Mouse (Mus musculus): ENCODE results near the gene Lipe. TPM values are rescaled to one million over a fixed set of nuclear protein-coding genes. Genes with fewer than 3 reads are reported as not detected.
"Not testable (repeated sequence)": the region's sequence is repeated elsewhere in the genome, so short reads cannot be mapped to it uniquely, and the experiment has no call there.

Gene Lipe
- polyA plus RNA-seq, 1 experiment from 2014 or later = 7.4 TPM

- H3K4me1 ChIP-seq = peaks cover 6% of the 10 kb centered on the region
- H3K27ac ChIP-seq = no peak overlapping the region
- no peaks in the 10 kb centered on the region for H3K9me3 ChIP-seq
- no peak overlapping the region for H3K4me3 ChIP-seq
- H3K27me3 ChIP-seq (ENCODE audit: poor library complexity, severe bottlenecking) = no peaks in the 10 kb centered on the region
- 46% methylated on average over 4 of the region's 4 CpGs for WGBS
- no peak for DNase-seq (ENCODE audit: extremely low spot score, low spot score)
- no peaks in the 10 kb centered on the region for H3K36me3 ChIP-seq (replicated peaks)
These were observed 10.7 kb upstream of the Lipe start for GRCm38 (mm10) chr7:25409114-25409760.

- 90% methylated on average over 7 of the region's 7 CpGs for WGBS
These were observed 8.0 kb upstream of the Lipe start for GRCm38 (mm10) chr7:25406468-25406867.

GRCm38 (mm10) chr7:25402671-25403101 is 4.2 kb upstream of the Lipe start:
- Histone ChIP-seq H3K36me3 (replicated peaks) (no peaks in the 10 kb centered on the region), H3K27me3 (ENCODE audit: poor library complexity, severe bottlenecking) (peaks cover 4% of the 10 kb centered on the region; the same call in 1 of the 2 replicates), H3K4me1 (peaks cover 13% of the 10 kb centered on the region), H3K9me3 (no peaks in the 10 kb centered on the region), H3K27ac (peak overlapping the region; percentile 51; the same call in 1 of the 2 replicates), H3K4me3 (no peak overlapping the region)
- peak; percentile 55 for DNase-seq (ENCODE audit: extremely low spot score, low spot score)
- WGBS = 5% methylated on average over 2 of the region's 2 CpGs

More at GRCm38 (mm10) chr7:25406468-25406867, 8.0 kb upstream of the Lipe start:
- no peak overlapping the region for H3K4me3 ChIP-seq
- no peaks in the 10 kb centered on the region for H3K27me3 ChIP-seq (ENCODE audit: poor library complexity, severe bottlenecking)
- H3K36me3 ChIP-seq (replicated peaks) = no peaks in the 10 kb centered on the region
- DNase-seq (ENCODE audit: extremely low spot score, low spot score) = no peak
- H3K27ac ChIP-seq = no peak overlapping the region
- H3K4me1 ChIP-seq = peaks cover 13% of the 10 kb centered on the region
- H3K9me3 ChIP-seq = no peaks in the 10 kb centered on the region

- Histone ChIP-seq H3K4me1 (peaks cover 13% of the 10 kb centered on the region), H3K9me3 (no peaks in the 10 kb centered on the region), H3K27ac (peak overlapping the region; percentile 51), H3K36me3 (replicated peaks) (no peaks in the 10 kb centered on the region), H3K27me3 (ENCODE audit: poor library complexity, severe bottlenecking) (peaks cover 5% of the 10 kb centered on the region; the same call in 1 of the 2 replicates), H3K4me3 (no peak overlapping the region)
- DNase-seq (ENCODE audit: extremely low spot score, low spot score) = no peak
- WGBS = 18% methylated on average over 5 of the region's 5 CpGs
These were observed 3.5 kb upstream of the Lipe start for GRCm38 (mm10) chr7:25401986-25402385.

GRCm38 (mm10) chr7:25401551-25401950 is 3.0 kb upstream of the Lipe start:
- Histone ChIP-seq H3K27ac (no peak overlapping the region), H3K4me1 (peaks cover 16% of the 10 kb centered on the region), H3K36me3 (replicated peaks) (no peaks in the 10 kb centered on the region), H3K4me3 (no peak overlapping the region), H3K9me3 (no peaks in the 10 kb centered on the region; the same call in 1 of the 2 replicates), H3K27me3 (ENCODE audit: poor library complexity, severe bottlenecking) (peaks cover 10% of the 10 kb centered on the region; the same call in 1 of the 2 replicates)
- 56% methylated on average over 2 of the region's 2 CpGs for WGBS
- no peak for DNase-seq (ENCODE audit: extremely low spot score, low spot score)

- H3K36me3 ChIP-seq (replicated peaks); DNase-seq (ENCODE audit: extremely low spot score, low spot score); H3K27ac ChIP-seq; H3K4me3 ChIP-seq; H3K9me3 ChIP-seq: not testable (repeated sequence)
- Histone ChIP-seq H3K27me3 (ENCODE audit: poor library complexity, severe bottlenecking) (peaks cover 21% of the 10 kb centered on the region), H3K4me1 (peaks cover 35% of the 10 kb centered on the region)
These were observed 518 bp upstream of the Lipe start for GRCm38 (mm10) chr7:25399028-25399427.

- H3K4me3 ChIP-seq = peak overlapping the region; percentile 76
- H3K27ac ChIP-seq = peak overlapping the region; percentile 83
- 91% methylated on average over 14 of the region's 14 CpGs for WGBS
These were observed 1.9 kb downstream of the Lipe start for GRCm38 (mm10) chr7:25396621-25397020.

GRCm38 (mm10) chr7:25395558-25396521 is 2.7 kb downstream of the Lipe start:
- 7% methylated on average over 51 of the region's 52 CpGs for WGBS
- DNase-seq (ENCODE audit: extremely low spot score, low spot score) = peak; percentile 92
- peak overlapping the region; percentile 76 for H3K4me3 ChIP-seq
- H3K4me1 ChIP-seq = peaks cover 36% of the 10 kb centered on the region
- H3K27me3 ChIP-seq (ENCODE audit: poor library complexity, severe bottlenecking) = peaks cover 36% of the 10 kb centered on the region
- H3K36me3 ChIP-seq (replicated peaks) = no peaks in the 10 kb centered on the region
- H3K9me3 ChIP-seq = no peaks in the 10 kb centered on the region; the same call in 1 of the 2 replicates
- peak overlapping the region; percentile 83 for H3K27ac ChIP-seq

More at GRCm38 (mm10) chr7:25396621-25397020, 1.9 kb downstream of the Lipe start:
- DNase-seq (ENCODE audit: extremely low spot score, low spot score) = no peak
- Histone ChIP-seq H3K9me3 (no peaks in the 10 kb centered on the region; the same call in 1 of the 2 replicates), H3K4me1 (peaks cover 29% of the 10 kb centered on the region), H3K36me3 (replicated peaks) (no peaks in the 10 kb centered on the region), H3K27me3 (ENCODE audit: poor library complexity, severe bottlenecking) (peaks cover 36% of the 10 kb centered on the region)

- 2% methylated on average over 22 of the region's 22 CpGs for WGBS
- Histone ChIP-seq H3K9me3 (no peaks in the 10 kb centered on the region; the same call in 1 of the 2 replicates), H3K27ac (peak overlapping the region; percentile 83), H3K36me3 (replicated peaks) (no peaks in the 10 kb centered on the region), H3K4me1 (peaks cover 42% of the 10 kb centered on the region), H3K27me3 (ENCODE audit: poor library complexity, severe bottlenecking) (peaks cover 36% of the 10 kb centered on the region), H3K4me3 (peak overlapping the region; percentile 76)
- no peak for DNase-seq (ENCODE audit: extremely low spot score, low spot score)
These were observed 3.3 kb downstream of the Lipe start for GRCm38 (mm10) chr7:25395186-25395557.

- peak overlapping the region; percentile 83 for H3K27ac ChIP-seq
- peak overlapping the region; percentile 76 for H3K4me3 ChIP-seq
- no peaks in the 10 kb centered on the region; the same call in 1 of the 2 replicates for H3K9me3 ChIP-seq
- no peaks in the 10 kb centered on the region for H3K36me3 ChIP-seq (replicated peaks)
- H3K4me1 ChIP-seq = peaks cover 46% of the 10 kb centered on the region
- peaks cover 36% of the 10 kb centered on the region for H3K27me3 ChIP-seq (ENCODE audit: poor library complexity, severe bottlenecking)
- DNase-seq (ENCODE audit: extremely low spot score, low spot score) = no peak
- WGBS = 24% methylated on average over 7 of the region's 7 CpGs
These were observed 3.8 kb downstream of the Lipe start for GRCm38 (mm10) chr7:25394754-25395153.

GRCm38 (mm10) chr7:25393451-25394210 is 4.9 kb downstream of the Lipe start:
- 84% methylated on average over 8 of the region's 8 CpGs for WGBS
- peaks cover 46% of the 10 kb centered on the region for H3K4me1 ChIP-seq

GRCm38 (mm10) chr7:25392851-25393250 is 5.7 kb downstream of the Lipe start:
- Histone ChIP-seq H3K27me3 (ENCODE audit: poor library complexity, severe bottlenecking) (peaks cover 34% of the 10 kb centered on the region), H3K4me1 (peaks cover 46% of the 10 kb centered on the region), H3K4me3 (no peak overlapping the region), H3K27ac (no peak overlapping the region), H3K36me3 (replicated peaks) (peaks cover 7% of the 10 kb centered on the region), H3K9me3 (no peaks in the 10 kb centered on the region; the same call in 1 of the 2 replicates)
- WGBS = 36% methylated on average over 7 of the region's 7 CpGs
- no peak for DNase-seq (ENCODE audit: extremely low spot score, low spot score)

More at GRCm38 (mm10) chr7:25393451-25394210, 4.9 kb downstream of the Lipe start:
- Histone ChIP-seq H3K36me3 (replicated peaks) (no peaks in the 10 kb centered on the region), H3K4me3 (peak overlapping the region; percentile 76; the same call in 1 of the 2 replicates), H3K9me3 (no peaks in the 10 kb centered on the region; the same call in 1 of the 2 replicates), H3K27me3 (ENCODE audit: poor library complexity, severe bottlenecking) (peaks cover 36% of the 10 kb centered on the region), H3K27ac (no peak overlapping the region)
- DNase-seq (ENCODE audit: extremely low spot score, low spot score) = no peak
